Mouse (Mus musculus): Measurements from ENCODE around the gene Glis3. TPM values are rescaled to one million over a fixed set of nuclear protein-coding genes. Genes with fewer than 3 reads are reported as not detected.

The Glis3 gene
- total RNA-seq, 2 experiments from 2014 or later, result 1.2 to 1.3 TPM

DNA sequence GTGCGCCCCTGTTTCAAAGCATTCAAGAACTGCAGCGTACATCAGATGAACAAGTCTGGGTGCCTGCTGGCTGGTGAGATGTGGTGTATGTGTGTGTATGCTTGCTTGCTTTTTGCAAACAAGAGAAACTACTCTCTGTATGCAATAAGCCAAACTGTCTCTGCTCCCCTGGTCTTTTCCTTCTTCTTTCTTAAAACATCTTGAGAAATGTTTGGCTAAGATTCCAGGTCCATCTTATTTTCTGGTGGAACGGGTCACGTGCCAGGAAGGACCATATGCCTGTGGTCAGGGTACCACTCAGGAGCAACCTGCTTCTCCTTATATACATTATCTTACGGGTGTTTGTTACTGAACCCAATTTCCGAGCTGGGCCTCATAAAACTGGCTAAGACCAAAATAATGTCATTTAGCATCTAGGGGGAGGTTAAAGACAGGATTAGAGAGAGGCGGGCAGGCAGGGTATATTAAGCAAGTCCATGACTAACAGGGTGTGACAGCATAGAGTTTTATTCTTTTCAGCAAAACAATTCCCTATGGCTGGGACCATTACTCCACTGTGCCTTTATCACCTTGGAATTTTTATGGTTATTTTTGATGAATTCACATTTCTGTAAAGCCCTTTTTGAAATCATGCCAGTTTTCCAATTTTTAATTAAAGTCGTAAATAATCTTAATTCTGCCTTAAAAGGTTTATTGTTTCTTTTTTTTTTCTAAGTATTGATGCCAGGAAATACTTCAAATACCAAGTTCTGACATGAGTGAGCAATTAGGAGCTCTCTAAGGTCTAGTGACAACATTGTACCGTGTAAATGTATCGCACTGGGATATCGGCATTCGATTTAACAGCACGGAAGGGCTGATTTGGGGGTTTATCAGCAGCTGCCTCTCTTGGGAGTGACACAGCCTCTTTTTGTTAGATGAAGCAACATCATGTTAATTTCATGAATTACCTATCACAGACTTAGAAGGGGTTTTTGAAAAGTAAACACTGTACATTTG, 328.5 kb downstream of the Glis3 start:
- DNase-seq, result no peak
- intact Hi-C loops (cut with DNase I), result no loop called here

DNA sequence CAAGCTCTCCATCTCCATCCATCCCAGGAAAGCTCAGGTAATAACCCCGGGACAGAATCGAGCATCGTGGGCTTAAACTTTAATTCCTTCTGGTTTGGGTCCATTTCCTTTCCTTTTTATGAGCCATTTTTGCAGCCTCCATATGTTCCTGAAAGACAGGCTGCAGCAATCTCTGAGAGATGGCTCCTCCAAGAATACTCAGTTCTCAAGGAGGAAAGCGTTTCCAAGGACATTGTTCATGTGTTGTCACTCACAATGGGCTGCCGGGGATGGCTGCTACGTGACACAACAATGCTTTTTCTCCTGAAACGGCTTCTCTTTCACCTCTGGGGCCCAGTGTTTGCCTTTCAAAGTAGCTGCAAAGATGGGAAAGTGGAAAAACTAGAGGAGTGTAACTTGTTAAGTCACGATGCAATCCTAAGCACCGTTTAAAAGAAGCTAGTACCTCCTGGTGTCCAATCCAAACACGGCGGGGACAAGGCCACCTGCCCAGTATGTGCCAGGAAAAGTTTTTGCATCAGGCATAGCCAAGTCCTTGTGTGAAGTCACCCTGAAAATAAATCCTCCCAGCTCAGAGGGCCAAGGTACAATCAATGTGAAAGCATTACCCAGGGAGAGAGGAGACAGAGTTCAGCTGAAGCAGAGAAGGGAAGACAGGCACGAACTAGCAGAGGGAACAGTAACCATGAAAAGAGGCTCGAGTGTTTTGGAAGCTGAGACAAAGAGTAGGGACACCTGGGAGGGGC, 332.6 kb downstream of the Glis3 start:
- DNase-seq, result no peak
- intact Hi-C loops (cut with DNase I), result no loop called here

DNA sequence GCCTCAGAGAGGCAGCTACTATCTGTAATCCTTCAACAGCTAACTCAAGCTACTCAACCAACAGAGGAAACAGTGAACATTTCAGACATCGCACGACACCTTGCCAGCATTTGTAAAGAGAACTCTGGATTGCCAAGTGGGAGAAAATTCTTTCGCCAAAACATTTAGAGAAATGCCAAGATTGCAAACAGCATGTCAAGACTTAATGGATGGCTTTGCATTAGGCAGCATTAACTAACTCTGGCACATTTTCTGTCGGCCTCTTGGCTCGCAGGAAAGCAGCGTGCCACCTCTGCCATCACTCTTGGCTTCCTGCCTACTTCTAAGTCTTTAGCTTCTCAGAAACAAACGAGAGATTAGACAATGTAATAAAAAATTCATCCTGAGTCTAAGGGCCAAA, 336.2 kb downstream of the Glis3 start:
- intact Hi-C loops (cut with DNase I), result no loop called here
- peak in 1 of 2 experiments; percentile 6 for DNase-seq

- DNase-seq, result no peak
- intact Hi-C loops (cut with DNase I), result no loop called here
These were observed 342.3 kb downstream of the Glis3 start for GRCm38 (mm10) chr19:28337574-28337973.

GRCm38 (mm10) chr19:28336651-28337510, 343.0 kb downstream of the Glis3 start:
- intact Hi-C loops (cut with DNase I), result no loop called here
- no peak for DNase-seq

DNA sequence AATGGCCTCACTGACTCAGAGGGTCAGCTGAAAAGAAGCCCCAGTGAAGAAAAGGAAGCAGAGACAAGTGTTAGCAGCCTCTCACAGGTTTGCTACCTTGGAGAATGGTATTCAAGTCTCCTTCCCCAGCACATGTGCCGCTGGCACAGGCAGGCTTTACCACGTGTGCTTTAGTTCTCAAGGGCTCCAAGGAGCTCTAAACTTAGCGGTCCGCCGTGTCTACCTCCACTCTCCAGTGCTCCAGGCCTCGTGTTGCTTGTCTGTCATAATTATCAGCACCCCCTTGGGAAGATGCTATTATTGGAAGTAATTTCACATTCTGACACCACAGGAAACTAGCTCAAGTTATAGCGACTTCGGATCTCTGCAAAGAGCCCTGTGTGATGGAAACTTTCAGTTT, 344.0 kb downstream of the Glis3 start:
- no peak for DNase-seq
- intact Hi-C loops (cut with DNase I), result no loop called here

DNA sequence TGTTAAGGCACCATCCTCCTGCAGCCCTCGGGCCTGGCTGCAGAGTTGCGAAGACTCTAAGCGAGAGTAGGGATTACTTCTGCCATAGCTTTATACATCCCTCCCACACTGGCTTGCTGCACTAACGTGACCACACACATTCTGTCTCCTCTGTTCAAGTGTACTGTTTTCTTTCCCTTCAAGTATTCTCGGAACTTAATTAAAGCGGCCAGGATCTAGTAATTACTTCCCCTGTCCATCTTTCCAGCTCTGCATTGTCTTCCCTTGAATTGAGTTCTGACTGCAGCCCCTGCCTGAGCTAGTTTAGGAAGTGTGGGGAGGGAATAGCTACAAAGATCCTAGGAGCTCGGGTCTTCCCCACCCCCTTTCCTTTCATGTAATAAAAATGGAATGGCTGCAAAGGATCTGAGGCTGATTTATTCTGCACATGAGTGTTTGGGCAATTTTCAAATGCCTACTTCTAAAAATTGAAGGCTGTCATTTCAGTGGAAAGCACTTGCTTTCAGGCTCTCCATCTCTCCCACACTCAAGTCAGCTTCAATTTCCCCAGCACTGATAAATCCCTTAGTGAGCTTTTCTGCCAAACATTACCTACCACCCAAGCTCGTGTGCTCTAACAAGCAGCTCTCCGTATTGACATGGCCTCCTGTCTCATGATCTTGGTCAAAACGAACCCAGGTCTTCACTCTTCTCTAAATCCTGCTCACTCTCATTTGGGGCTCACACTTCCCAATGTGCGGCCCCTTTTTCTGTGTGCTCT, 346.7 kb downstream of the Glis3 start:
- intact Hi-C loops (cut with DNase I), result no loop called here
- DNase-seq, result no peak

GRCm38 (mm10) chr19:28328444-28329110, 351.3 kb downstream of the Glis3 start:
- peak in 1 of 2 experiments; percentile 12 for DNase-seq
- intact Hi-C loops (cut with DNase I), result no loop called here

GRCm38 (mm10) chr19:28327536-28327935, 352.3 kb downstream of the Glis3 start:
- intact Hi-C loops (cut with DNase I), result no loop called here
- no peak for DNase-seq

DNA sequence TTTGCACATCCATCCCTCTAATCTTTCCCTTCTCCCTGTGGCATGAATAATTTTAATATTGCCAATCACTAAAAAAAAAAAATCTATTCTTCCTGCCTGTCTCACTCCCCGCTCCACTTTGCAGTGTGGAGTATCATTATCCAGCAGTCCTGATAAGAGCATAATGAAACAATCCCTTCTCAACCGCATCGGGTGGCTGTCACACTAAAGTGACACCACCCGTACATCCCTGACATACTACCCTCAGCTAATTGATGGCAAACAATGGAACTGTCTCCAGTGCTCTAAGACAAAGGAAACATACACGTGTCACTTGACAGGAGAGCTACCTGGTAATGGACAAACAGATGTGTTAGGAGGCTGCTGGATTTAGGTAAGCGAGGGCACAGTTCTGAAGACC, 373.8 kb downstream of the Glis3 start:
- DNase-seq, result no peak
- intact Hi-C loops (cut with DNase I), result no loop called here

DNA sequence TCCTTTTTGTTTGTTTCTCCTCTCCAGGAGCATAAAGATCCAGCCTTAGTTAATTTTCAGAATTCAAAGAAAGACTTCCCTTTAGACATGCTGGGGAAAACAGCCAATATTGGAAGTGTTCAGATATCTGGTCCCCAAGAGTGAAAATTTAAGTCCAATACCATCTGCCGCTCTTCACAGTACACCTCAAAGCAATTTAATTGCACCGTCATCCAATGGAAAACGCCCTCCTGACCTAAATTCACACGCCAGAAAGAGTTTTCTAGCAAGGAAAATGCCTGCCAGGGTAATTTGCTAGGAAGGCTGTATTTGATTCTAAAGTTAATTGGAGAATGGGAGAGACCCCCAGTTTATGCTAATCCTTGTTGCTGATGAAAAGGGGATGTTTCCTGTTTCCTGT, 374.4 kb downstream of the Glis3 start:
- intact Hi-C loops (cut with DNase I), result no loop called here
- no peak for DNase-seq

DNA sequence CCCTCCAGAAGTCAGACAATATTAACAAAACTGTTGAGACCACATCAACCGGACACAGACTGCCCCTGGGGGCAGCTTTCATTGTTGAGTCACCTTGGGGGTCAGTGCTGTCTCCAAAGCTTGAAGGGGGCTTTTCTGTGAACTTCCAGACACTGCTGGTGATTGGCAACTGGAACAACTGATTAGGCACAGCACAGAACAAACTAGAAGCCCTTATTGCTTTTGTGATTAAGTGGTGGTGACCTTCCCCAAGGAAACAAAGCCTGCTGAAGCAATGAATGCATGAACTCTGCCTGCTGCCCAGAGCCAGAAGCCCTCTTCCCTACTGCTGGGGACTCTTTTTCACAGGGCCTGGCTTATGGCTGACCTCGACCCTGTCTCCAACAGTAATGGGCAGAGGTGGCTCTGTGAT, 377.0 kb downstream of the Glis3 start:
- DNase-seq, result no peak
- intact Hi-C loops (cut with DNase I), result no loop called here

GRCm38 (mm10) chr19:28300226-28300625, 379.7 kb downstream of the Glis3 start:
- intact Hi-C loops (cut with DNase I), result no loop called here
- no peak for DNase-seq

DNA sequence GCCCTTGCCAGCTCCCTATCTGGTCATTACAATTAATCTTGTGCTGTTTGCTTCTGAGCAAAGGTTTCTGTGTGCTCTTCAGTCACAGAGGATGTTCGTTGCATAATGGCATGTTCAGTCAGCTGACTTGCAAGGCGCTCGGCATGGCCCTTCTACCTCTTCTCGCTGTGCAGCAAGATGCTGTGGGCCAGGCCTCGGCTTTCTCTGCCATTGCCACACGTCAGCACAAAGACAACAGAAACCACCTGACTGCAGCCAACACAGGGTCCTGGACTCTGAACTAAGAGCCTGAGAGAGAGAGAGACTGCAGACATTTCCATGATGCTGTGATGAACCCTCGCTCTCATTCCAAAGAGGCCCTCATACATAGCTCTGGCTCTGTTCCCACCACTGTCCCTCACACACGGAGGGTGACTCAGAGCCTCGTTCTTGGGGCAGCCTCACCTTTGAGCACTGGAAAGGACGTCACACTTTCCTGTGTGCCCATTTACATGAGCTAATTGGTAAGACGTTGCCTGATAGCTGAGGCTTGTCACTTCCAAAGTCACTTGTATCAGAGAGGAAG, 380.6 kb downstream of the Glis3 start:
- DNase-seq, result no peak
- intact Hi-C loops (cut with DNase I), result no loop called here

DNA sequence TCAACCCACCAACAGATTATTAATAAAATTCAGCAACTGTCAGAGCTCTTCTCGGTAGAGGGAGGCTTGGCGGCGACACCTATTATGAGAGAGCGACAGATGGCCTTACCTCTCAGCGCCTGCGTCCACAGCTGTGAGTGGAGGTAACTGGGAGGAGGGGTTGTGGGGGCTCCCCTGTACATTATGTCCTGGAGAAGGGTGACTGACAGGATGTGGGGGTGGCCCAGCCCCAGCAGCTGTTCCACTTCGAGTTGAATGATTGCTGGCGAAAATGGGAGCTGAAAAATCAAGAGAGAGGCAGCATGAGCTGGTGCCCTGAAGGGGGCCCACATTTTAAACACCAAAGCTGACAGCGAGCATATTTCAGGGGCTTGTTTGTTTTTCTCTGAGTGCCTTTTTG, 381.2 kb downstream of the Glis3 start:
- DNase-seq, result no peak
- intact Hi-C loops (cut with DNase I), result no loop called here

DNA sequence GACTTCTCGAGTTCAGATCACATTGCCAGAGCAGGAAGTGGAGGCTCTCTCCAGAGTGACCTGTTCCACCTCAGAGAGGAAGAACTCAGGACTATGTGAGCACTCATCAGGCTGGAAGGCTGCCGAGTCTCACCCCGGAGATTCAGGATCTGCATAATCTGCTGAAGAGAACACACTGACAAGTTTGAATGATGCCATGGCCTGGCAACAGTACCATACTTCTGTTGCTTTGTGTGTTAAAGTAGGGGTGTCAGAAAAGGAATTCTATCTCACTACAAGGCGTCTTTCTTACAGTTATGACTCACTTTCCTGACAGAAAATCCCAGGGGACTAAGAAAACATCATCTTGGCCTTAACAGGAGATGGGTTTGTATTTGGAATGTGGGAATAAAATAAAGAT, 388.3 kb downstream of the Glis3 start:
- intact Hi-C loops (cut with DNase I), result no loop called here
- DNase-seq, result no peak

DNA sequence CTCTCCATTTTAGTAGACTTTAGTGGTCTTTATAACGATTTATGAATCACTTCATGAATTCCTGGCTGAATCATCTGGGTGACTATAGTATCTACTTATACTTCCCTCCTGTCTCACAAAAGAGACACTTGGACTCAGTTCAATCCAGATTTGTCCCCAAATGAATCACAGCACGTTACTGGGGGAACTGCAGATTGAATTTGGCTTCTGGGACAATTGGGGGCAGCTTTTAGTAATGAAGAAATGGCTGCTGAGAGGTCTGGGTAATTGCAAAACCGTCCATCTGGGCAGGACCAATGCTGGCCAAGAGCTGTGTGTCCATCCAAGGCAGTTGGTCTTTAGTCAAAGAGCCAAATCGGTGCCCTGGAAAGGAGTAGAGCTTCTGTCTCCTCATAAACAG, 390.4 kb downstream of the Glis3 start:
- intact Hi-C loops (cut with DNase I), result no loop called here
- no peak for DNase-seq

DNA sequence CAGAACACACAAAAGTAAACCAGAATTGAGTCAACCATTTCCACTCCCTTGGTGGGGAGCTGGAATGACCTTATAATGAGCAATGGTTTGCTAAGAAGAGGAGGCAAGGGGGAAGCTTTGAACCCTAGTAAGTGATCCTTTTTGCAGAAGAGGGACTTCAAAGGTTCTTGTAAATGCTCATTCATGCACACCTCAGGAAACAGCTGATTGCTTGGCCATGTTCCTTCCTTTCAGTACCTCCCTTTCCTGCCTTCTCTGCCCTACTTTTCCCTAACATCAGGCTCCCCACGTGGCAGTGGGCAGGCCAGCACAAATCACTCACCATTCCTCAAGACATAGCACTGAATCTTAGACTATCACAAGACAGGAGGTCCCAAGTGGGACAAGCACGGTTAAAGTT, 392.4 kb downstream of the Glis3 start:
- intact Hi-C loops (cut with DNase I), result no loop called here
- no peak for DNase-seq

GRCm38 (mm10) chr19:28284098-28284569, 395.7 kb downstream of the Glis3 start:
- intact Hi-C loops (cut with DNase I), result no loop called here
- DNase-seq, result no peak

Data from heart, postnatal 14 days (tissue).